Mouse (Mus musculus) ES-CJ7 (cell line): Measurements from ENCODE around the gene Cd300a.

Experiments
- DNase-seq: peaks from one replicate; pipeline ENCODE4 v3.0.0; 2011; ENCODE audit warnings: low read depth, low spot score

Cd300a gene

DNA sequence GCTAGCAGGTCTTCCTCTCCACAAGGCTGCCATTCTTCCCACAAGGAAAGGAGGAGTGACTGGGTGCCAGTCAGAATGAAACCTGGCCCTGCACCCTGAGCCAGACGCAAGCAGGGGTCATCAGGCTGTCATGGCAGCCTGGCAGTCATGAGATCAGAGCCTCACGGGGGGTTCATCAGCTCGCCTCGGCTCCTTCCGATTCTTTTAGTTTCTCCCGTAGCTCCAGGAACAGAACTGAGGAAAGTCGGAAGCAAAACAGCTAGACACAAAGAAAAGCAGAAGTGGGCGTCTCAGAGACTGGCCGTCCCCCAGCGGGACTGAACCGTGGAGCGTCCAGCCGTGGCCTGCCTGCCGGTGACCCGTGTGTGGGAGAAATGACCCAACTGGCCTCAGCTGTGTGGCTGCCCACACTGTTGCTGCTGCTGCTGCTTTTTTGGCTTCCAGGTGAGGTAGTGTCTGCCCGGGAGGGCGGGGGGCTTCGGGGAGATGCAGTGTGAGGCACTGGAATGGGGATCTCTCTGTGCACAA lies at the start of gene Cd300a:
Gene Cd300a (plus strand): TSS at position 51 of the 528 bp plus-strand sequence.
- no peak for DNase-seq

- DNase-seq, result no peak
Observed at GRCm38 (mm10) chr11:114843818-114844463, 45.9 kb upstream of the Cd300a start.

DNA sequence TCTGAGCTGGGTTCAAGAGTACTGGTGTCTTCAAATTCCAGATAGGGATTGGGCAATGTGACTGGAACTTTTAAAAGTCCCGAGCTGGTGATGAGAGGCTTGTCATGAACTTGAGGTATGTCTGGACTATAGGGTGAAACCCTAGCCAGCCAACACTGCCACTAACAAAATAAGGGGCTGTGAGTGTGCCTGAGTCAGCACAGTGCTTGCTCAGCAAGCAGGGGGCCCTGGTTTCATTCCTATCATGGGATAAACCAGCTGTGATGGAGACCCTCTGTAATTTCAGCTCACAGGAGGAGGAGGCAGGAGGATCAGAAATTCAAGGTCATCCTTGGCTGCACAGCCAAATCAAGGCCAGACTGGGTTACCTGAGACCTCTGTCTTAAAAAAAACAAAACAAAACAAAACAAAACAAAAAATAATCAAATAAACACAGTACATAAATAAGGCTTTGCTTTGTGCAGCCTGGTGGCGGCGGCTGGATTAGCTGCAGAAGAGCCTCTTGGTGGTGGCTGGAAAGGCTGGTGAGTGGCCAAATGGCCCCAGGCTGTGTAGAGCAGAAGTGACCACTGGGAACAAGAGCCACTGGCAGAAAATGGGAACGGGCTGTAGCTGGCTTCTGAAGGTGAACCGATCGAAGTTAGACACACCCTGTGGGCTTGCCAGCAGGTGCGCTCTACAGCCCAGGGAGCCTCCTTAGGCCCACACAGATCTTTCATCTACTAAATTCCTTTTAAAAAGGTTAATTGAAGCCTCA lies 45.2 kb upstream of the Cd300a start:
- no peak for DNase-seq

DNA sequence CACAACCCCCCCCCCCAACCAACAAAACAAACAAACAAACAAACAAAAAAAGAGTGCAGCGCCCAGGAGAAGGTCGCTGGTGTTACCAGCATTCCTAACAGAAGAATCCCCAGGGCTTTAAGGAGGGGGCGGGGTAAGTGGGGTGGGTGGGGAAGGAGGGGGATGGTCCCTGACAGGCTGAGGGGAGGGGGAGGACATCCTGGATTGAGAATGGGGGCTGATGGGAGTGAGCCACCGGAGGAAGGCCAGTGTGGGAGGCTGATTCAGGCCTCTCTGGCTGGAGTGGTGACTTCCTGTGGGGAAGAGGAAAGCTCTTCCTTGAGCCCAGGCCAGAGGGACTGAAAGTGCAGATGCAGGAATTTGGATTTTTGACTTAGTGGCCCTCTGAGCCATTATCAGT lies 43.5 kb upstream of the Cd300a start:
- peak; percentile 61 for DNase-seq

- DNase-seq, result no peak
Observed at GRCm38 (mm10) chr11:114847008-114847407, 42.8 kb upstream of the Cd300a start.

- DNase-seq, result no peak
Observed at GRCm38 (mm10) chr11:114849572-114849971, 40.3 kb upstream of the Cd300a start.

DNA sequence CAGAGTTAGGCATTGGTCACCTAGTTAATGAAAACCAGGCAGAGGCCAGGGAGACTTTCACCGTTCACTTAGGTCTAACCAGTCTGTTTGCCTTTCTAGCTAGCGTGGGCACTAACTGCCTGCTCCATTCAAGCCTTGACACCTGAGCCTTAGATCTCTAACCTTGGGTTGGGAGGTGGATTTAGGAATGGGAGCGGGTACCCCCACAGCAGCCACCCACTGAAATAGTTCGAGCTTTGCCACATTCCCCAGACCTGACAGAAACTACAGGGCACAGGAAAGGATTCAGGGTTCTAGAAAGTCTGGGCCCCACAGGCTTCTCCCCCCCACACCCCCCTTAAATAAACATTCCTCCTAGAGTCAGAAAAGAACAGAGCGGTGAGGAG lies 39.8 kb upstream of the Cd300a start:
- DNase-seq, result no peak

DNA sequence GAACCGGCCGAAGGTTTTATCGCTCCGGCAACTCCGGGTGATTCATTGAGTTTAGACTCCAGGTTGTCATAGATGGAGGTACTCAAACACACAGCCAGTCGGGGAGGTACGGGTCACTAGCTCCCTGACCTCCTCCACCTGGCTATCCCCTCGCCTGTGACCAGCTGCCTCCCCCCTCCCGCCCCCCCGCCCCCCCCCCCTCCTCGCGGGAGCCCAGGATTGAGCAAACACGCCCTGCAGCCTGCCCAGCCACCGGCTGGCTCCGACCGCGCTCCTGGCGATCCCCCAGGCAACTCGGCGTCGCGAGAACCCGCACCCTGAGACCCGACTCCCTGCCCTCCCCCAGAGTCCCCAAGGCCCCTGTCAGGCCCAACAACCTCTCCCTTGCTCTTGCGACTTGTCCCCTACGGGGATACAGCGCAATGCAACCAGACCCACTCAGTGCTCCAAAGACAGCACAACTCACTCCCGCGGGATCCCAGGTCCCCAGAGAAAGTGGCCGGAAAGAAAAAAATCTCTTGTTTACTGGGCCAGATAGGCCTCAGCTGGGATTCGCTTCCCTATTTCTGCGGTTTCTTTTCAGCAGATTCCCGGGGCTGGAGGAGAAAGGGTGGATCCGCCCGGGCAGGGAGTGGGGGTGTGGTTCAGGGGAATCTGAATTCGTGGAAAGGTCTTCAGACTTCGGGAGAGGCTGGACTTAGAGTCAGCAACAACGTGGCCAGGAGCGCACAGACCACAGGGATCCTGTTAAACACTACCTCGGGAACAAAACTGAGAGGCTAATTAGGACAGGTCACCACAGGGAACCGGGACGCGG lies 39.2 kb upstream of the Cd300a start, which contains the start of gene Gprc5c:
Gene Gprc5c (plus strand): TSS at position 701 of the 817 bp plus-strand sequence.
- DNase-seq, result peak; percentile 39

- DNase-seq, result no peak
Observed at GRCm38 (mm10) chr11:114851269-114851607, 38.6 kb upstream of the Cd300a start.

DNA sequence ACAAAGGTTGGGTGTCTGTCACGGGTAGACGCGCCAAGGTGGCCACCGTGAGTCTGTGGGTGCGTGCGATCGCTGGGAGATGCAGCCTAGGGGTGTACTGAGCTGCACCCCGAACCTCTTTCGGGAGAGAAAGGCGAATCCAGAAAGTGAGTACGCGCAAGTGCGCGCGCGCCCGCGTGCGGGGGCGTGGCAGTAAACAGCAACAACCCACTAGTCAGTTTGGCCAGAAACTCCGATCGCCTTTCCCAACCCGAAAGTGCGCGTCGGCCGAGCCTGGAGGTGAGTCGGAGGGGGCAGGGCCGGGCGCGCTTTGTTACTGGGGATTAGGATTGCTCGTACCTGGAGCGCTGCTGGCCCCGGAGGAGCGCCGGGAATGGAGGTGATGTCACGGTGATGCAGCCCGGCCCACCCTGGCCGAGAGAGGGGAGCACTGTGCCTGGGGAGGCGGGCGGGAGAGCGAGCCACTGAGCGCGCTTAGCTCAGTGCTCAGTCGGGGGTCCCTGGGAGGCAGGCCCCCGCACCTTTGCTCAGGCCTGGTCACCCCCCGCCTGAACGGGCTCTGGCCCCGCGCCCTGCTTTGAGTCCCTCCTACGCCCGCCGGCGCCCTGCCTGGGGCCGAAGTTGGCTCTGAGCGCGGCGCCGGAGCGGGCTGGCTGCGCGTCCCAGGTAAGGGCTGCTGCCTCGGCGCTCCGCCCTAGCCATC lies 38.1 kb upstream of the Cd300a start:
- peak; percentile 75 for DNase-seq

DNA sequence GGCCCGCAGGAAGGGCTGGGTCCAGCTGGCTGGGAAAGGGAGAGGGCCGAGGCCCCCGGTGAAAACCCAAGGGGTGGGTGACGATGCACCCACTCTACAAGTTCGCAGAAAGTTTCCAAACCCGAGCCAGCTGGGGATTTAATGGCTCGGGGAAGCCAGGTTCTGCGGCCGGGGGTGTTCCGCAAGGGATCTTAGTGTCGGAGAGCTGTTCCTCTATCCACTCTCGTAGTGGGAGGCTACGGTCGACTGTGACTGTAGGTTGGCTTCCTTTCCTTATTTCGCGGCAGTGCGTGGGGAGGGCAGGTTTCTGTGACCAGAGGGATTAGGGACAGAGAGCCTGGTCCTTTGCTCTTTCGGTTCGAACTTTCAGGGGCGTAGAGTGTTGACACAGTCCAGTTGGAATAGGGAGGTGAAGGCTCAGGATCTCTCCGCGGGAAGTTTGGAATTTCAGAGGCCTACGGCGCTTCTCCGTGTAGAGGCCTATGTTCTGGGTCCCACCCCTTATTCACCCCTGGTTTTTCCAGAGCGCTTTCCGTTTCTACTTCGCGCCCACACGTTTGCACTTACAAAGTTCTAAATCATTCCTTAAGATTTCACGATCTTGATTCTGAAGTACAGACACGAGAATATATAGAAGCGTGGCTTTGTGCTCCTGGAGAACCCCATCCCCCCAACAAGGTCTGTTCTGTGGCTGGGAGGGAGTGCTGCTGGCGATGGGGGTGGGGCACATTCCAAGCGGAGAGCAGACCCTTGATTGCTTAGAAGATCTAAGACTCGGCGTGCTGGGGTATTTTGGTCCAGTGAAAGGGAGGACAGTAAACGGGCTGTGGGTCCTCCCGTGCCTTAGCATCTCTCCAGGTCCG lies 37.3 kb upstream of the Cd300a start:
- DNase-seq, result peak; percentile 79

GRCm38 (mm10) chr11:114853174-114853838 lies 36.5 kb upstream of the Cd300a start:
- DNase-seq, result no peak

DNA sequence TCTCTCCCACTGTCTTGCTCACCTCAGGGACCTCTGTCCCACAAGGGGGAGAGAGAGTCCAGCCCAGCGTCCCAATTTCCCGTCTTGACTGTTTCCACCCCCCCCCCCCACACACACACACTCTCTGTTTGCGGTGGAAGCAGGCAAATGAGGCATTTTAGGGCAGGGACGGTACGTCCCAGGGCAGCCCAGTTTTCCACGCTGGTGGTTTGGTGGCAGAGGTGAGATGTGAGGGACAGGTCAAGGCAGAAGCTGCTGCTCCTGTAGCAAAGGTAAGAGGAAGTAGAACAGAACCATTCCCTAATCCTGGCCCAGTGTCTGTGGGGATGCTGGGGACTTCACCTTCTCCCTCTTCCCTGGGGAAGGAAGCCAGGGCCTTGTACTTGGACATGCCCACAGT lies 35.3 kb upstream of the Cd300a start:
- no peak for DNase-seq

DNA sequence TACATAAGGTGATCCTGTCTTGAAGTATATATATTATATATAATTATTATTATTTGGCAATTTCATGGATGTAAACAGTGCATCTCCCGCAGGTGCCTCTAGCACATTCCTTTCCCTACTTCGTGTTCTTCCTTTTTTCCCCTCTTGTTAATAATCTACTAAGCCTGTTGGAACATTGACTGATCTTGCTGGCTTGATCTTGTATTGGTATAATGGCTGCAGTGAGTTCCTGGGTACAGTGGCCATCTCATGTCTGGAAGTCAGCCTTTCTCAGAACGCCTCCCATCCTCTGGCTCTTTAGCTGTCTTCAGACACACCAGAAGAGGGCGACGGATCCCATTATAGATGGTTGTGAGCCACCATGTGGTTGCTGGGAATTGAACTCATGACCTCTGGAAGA lies 33.7 kb upstream of the Cd300a start:
- no peak for DNase-seq

DNA sequence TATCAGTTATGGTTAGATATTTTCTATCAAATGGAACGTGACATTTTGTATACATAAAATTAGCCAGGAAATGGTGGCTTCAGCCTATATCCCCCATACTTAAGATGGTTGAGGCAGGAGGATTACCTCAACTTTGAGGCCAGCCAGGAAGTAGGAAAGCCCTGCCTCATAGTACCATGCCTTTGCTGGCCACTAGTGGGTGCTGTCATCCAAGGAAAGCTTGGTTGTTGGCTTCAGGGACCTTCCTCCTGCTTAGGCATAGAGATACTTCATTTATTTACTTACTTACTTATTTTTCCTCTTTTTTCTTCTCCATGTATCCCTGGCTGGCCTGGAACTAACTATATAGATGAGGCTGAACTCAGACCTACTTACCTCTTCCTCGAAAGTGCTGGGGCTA lies 31.2 kb upstream of the Cd300a start:
- peak; percentile 74 for DNase-seq

DNA sequence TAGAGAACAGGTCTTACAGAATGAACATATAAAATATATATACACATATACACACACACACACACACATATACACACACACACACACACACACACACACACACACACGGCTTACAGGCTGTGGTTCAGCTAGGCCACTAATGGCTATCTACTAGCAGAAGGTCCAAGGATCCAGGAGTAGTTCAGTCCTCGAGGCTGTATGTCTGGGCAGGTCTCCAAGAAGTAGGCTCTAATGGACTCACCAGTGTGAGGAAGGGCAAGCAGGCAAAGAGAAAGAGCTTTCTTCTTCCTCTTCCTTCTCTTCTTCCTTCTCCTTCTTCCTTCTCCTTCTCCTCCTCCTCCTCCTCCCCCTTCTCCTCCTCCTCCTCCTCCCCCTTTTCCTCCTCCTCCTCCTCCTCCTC lies 28.8 kb upstream of the Cd300a start:
- DNase-seq, result no peak

GRCm38 (mm10) chr11:114862687-114863086 lies 27.2 kb upstream of the Cd300a start:
- DNase-seq, result no peak

DNA sequence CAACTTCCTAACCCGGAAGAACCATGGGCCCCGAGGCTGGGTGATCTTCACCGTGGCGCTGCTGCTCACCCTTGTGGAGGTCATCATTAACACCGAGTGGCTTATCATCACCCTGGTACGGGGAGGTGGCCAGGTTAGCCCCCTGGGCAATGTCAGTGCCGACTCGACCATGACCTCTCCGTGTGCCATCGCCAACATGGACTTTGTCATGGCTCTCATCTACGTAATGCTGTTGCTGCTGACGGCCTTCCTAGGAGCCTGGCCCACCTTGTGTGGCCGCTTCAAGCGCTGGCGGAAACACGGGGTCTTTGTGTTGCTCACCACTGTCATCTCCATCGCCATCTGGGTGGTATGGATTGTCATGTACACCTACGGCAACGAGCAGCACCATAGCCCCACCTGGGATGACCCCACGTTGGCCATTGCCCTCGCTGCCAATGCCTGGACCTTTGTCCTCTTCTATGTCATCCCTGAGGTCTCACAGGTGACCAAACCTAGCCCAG lies 25.9 kb upstream of the Cd300a start:
- no peak for DNase-seq

DNA sequence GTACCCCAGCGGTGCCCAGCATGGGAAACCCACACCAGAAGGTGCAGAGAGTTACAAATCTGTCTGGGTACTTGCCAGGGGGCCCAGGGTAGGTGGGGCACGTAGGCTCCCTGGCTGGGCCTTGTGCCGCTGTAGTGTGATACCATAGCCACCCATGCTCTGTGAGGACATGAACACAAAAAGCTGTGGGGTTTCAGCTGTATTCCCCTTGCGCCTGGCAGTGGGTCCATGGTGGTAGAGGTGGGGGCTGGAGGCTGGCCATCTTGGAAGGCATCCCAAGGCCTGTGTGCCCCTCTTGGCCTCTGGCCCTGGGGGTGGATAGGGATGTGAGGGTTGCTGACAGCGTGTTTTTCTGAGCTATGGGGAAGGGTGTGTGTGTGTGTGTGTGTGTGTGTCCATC lies 23.8 kb upstream of the Cd300a start:
- DNase-seq, result no peak
